Mouse (Mus musculus) erythroblast, embryonic 14.5 days (primary cell): Measurements from ENCODE around the gene Chd2.

Experiments used
- GATA1 ChIP-seq: IDR thresholded peaks from 2 replicates; pipeline ENCODE4 v1.6.1; 2012; ENCODE audit warnings: low read length, inconsistent platforms, mixed read lengths
- TAL1 ChIP-seq: IDR thresholded peaks from 3 replicates; pipeline ENCODE4 v1.6.1; 2012; ENCODE audit warnings: low read length, inconsistent platforms, mixed read lengths

GRCm38 (mm10) chr7:73391002-73391517, 150.6 kb downstream of the Chd2 start:
- TF ChIP-seq TAL1: no peak
- TF ChIP-seq GATA1: no peak
